Mouse (Mus musculus): Measurements from ENCODE around the gene Ppp1r35. TPM values are rescaled to one million over a fixed set of nuclear protein-coding genes. Genes with fewer than 3 reads are reported as not detected.
A peak's percentile ranks its signal among the peaks of the same experiment; 100 is the strongest.
"Not testable (repeated sequence)": the region's sequence is repeated elsewhere in the genome, so short reads cannot be mapped to it uniquely, and the experiment has no call there.

Gene Ppp1r35
- polyA plus RNA-seq, 1 experiment from 2014 or later, result 17.8 TPM

- Histone ChIP-seq H3K27ac (no peak overlapping the region), H3K36me3 (0 out of 2 replicates have a peak, but pooled peaks cover 3% of the 10 kb centered on the region), H3K27me3 (no peaks in the 10 kb centered on the region), H3K4me3 (replicated peaks) (no peak overlapping the region), H3K9me3 (replicated peaks) (no peaks in the 10 kb centered on the region), H3K9ac (no peak overlapping the region), H3K4me1 (replicated peaks) (peaks cover 75% of the 10 kb centered on the region), H3K4me2 (no peak overlapping the region)
- ATAC-seq (ENCODE audit: low read depth) (no peak), DNase-seq (no peak)
- WGBS (ENCODE audit: insufficient replicate concordance), result 85% methylated on average over 7 of the region's 7 CpGs
Observed at GRCm38 (mm10) chr5:137744197-137744596, 34.5 kb upstream of the Ppp1r35 start.

GRCm38 (mm10) chr5:137745214-137746171 lies 33.2 kb upstream of the Ppp1r35 start, which contains the start of gene Tsc22d4:
TSS of gene Tsc22d4 (plus strand) at chr5:137745730.
- peak; percentile 76 for ATAC-seq (ENCODE audit: low read depth)
- H3K4me2 ChIP-seq, result peak within 1 kb of the TSS; percentile 99
- DNase-seq, result peak; percentile 82
- H3K4me3 ChIP-seq (replicated peaks), result peak within 1 kb of the TSS; percentile 90
- H3K27ac ChIP-seq, result peak within 1 kb of the TSS; percentile 99
- peaks cover 68% of the 10 kb centered on the region for H3K4me1 ChIP-seq (replicated peaks)
- WGBS (ENCODE audit: insufficient replicate concordance), result 5% methylated on average over 28 of the region's 28 CpGs
- 0 out of 2 replicates have a peak, but pooled peaks cover 9% of the 10 kb centered on the region for H3K36me3 ChIP-seq
- H3K9me3 ChIP-seq (replicated peaks), result no peaks in the 10 kb centered on the region
- H3K27me3 ChIP-seq, result no peaks in the 10 kb centered on the region
- peak within 1 kb of the TSS; percentile 97 for H3K9ac ChIP-seq

GRCm38 (mm10) chr5:137746282-137746850 lies 32.3 kb upstream of the Ppp1r35 start:
- Histone ChIP-seq H3K27ac (peak overlapping the region; percentile 99), H3K9me3 (replicated peaks) (no peaks in the 10 kb centered on the region), H3K4me1 (replicated peaks) (peaks cover 59% of the 10 kb centered on the region), H3K4me3 (replicated peaks) (peak overlapping the region; percentile 90), H3K4me2 (peak overlapping the region; percentile 99), H3K9ac (peak overlapping the region; percentile 97), H3K36me3 (peaks cover 17% of the 10 kb centered on the region), H3K27me3 (no peaks in the 10 kb centered on the region)
- ATAC-seq (ENCODE audit: low read depth) (peak; percentile 72), DNase-seq (peak; percentile 75)
- under 1% methylated on average over 20 of the region's 20 CpGs for WGBS (ENCODE audit: insufficient replicate concordance)

GRCm38 (mm10) chr5:137746851-137747325 lies 31.8 kb upstream of the Ppp1r35 start:
- DNase-seq (peak; percentile 18), ATAC-seq (ENCODE audit: low read depth) (no peak)
- Histone ChIP-seq H3K4me3 (replicated peaks) (peak overlapping the region; percentile 90), H3K9me3 (replicated peaks) (no peaks in the 10 kb centered on the region), H3K4me1 (replicated peaks) (peaks cover 57% of the 10 kb centered on the region), H3K4me2 (peak overlapping the region; percentile 99), H3K9ac (peak overlapping the region; percentile 97), H3K27ac (peak overlapping the region; percentile 99), H3K36me3 (peaks cover 22% of the 10 kb centered on the region), H3K27me3 (no peaks in the 10 kb centered on the region)
- under 1% methylated on average over 16 of the region's 16 CpGs for WGBS (ENCODE audit: insufficient replicate concordance)

GRCm38 (mm10) chr5:137747326-137747961 lies 31.2 kb upstream of the Ppp1r35 start:
- 2% methylated on average over 26 of the region's 26 CpGs for WGBS (ENCODE audit: insufficient replicate concordance)
- Histone ChIP-seq H3K4me3 (replicated peaks) (peak overlapping the region; percentile 90), H3K4me1 (replicated peaks) (peaks cover 54% of the 10 kb centered on the region), H3K4me2 (peak overlapping the region; percentile 99), H3K27me3 (no peaks in the 10 kb centered on the region), H3K27ac (peak overlapping the region; percentile 99), H3K9ac (peak overlapping the region; percentile 97), H3K36me3 (peaks cover 28% of the 10 kb centered on the region), H3K9me3 (replicated peaks) (no peaks in the 10 kb centered on the region)
- DNase-seq (peak; percentile 63), ATAC-seq (ENCODE audit: low read depth) (peak; percentile 57)

GRCm38 (mm10) chr5:137748130-137748770 lies 30.4 kb upstream of the Ppp1r35 start:
- 30% methylated on average over 5 of the region's 5 CpGs for WGBS (ENCODE audit: insufficient replicate concordance)
- peak overlapping the region; percentile 99 for H3K27ac ChIP-seq
- no peaks in the 10 kb centered on the region for H3K9me3 ChIP-seq (replicated peaks)
- peak overlapping the region; percentile 97 for H3K9ac ChIP-seq
- peak overlapping the region; percentile 99 for H3K4me2 ChIP-seq
- peaks cover 35% of the 10 kb centered on the region for H3K36me3 ChIP-seq
- H3K4me3 ChIP-seq (replicated peaks), result peak overlapping the region; percentile 90
- no peak for ATAC-seq (ENCODE audit: low read depth)
- no peak for DNase-seq
- H3K27me3 ChIP-seq, result no peaks in the 10 kb centered on the region
- peaks cover 48% of the 10 kb centered on the region for H3K4me1 ChIP-seq (replicated peaks)

- H3K4me2 ChIP-seq, result peak overlapping the region; percentile 99
- WGBS (ENCODE audit: insufficient replicate concordance), result 23% methylated on average over 6 of the region's 6 CpGs
- H3K9me3 ChIP-seq (replicated peaks), result no peaks in the 10 kb centered on the region
- peaks cover 45% of the 10 kb centered on the region for H3K4me1 ChIP-seq (replicated peaks)
- peaks cover 46% of the 10 kb centered on the region for H3K36me3 ChIP-seq
- no peak for DNase-seq
- H3K27ac ChIP-seq, result peak overlapping the region; percentile 99
- no peak for ATAC-seq (ENCODE audit: low read depth)
- peak overlapping the region; percentile 97 for H3K9ac ChIP-seq
- peak overlapping the region; percentile 90 for H3K4me3 ChIP-seq (replicated peaks)
- no peaks in the 10 kb centered on the region for H3K27me3 ChIP-seq
Observed at GRCm38 (mm10) chr5:137749196-137749836, 29.3 kb upstream of the Ppp1r35 start.

GRCm38 (mm10) chr5:137750212-137750611 lies 28.4 kb upstream of the Ppp1r35 start:
- Histone ChIP-seq H3K36me3 (peaks cover 51% of the 10 kb centered on the region), H3K4me1 (replicated peaks) (peaks cover 37% of the 10 kb centered on the region)
- H3K4me3 ChIP-seq (replicated peaks); H3K27me3 ChIP-seq; H3K4me2 ChIP-seq; H3K27ac ChIP-seq; H3K9ac ChIP-seq; ATAC-seq (ENCODE audit: low read depth); H3K9me3 ChIP-seq (replicated peaks); DNase-seq: not testable (repeated sequence)
- 82% methylated on average over 6 of the region's 8 CpGs for WGBS (ENCODE audit: insufficient replicate concordance)

GRCm38 (mm10) chr5:137751221-137751887 lies 27.3 kb upstream of the Ppp1r35 start:
- Histone ChIP-seq H3K9me3 (replicated peaks) (no peaks in the 10 kb centered on the region), H3K4me1 (replicated peaks) (peaks cover 42% of the 10 kb centered on the region), H3K4me3 (replicated peaks) (no peak overlapping the region), H3K36me3 (peaks cover 62% of the 10 kb centered on the region), H3K27ac (no peak overlapping the region), H3K9ac (no peak overlapping the region), H3K4me2 (no peak overlapping the region), H3K27me3 (no peaks in the 10 kb centered on the region)
- DNase-seq (no peak), ATAC-seq (ENCODE audit: low read depth) (no peak)
- WGBS (ENCODE audit: insufficient replicate concordance), result 87% methylated on average over 13 of the region's 13 CpGs

- no peak overlapping the region for H3K9ac ChIP-seq
- peak overlapping the region; percentile 4; the same call in 1 of the 2 replicates for H3K27ac ChIP-seq
- no peak for DNase-seq
- no peak for ATAC-seq (ENCODE audit: low read depth)
- H3K27me3 ChIP-seq, result no peaks in the 10 kb centered on the region
- H3K4me2 ChIP-seq, result no peak overlapping the region
- no peaks in the 10 kb centered on the region for H3K9me3 ChIP-seq (replicated peaks)
- peaks cover 45% of the 10 kb centered on the region for H3K4me1 ChIP-seq (replicated peaks)
- no peak overlapping the region for H3K4me3 ChIP-seq (replicated peaks)
- WGBS (ENCODE audit: insufficient replicate concordance), result 65% methylated on average over 6 of the region's 6 CpGs
- peaks cover 69% of the 10 kb centered on the region for H3K36me3 ChIP-seq
Observed at GRCm38 (mm10) chr5:137751988-137752387, 26.7 kb upstream of the Ppp1r35 start.

Measured in liver, embryonic 13.5 days (tissue).